Mouse (Mus musculus): ENCODE data around the gene Hyou1.
"Not testable (repeated sequence)": the region's sequence is repeated elsewhere in the genome, so short reads cannot be mapped to it uniquely, and the experiment has no call there.

The Hyou1 gene

GRCm38 (mm10) chr9:44405011-44405410, 25.7 kb downstream of the Hyou1 start:
- no peak for DNase-seq (ENCODE audit: low spot score in 2 of 2)

GRCm38 (mm10) chr9:44406906-44407751, 27.8 kb downstream of the Hyou1 start, which contains the start of the genes Rps25 and Trappc4:
Rps25 (plus strand) TSS chr9:44407139.
Trappc4 (minus strand) TSS chr9:44407600.
- peak; percentile 92 to 93 for DNase-seq (ENCODE audit: low spot score in 2 of 2)

- no peak for DNase-seq (ENCODE audit: low spot score in 2 of 2)
Observed at GRCm38 (mm10) chr9:44407752-44408097, 28.4 kb downstream of the Hyou1 start.

GRCm38 (mm10) chr9:44408693-44409092, 29.4 kb downstream of the Hyou1 start:
- not testable (repeated sequence) for DNase-seq (ENCODE audit: low spot score in 2 of 2)

GRCm38 (mm10) chr9:44410647-44411336, 31.5 kb downstream of the Hyou1 start:
- no peak for DNase-seq (ENCODE audit: low spot score in 2 of 2)

- no peak for DNase-seq (ENCODE audit: low spot score in 2 of 2)
Observed at GRCm38 (mm10) chr9:44411601-44412130, 32.4 kb downstream of the Hyou1 start.

- no peak for DNase-seq (ENCODE audit: low spot score in 2 of 2)
Observed at GRCm38 (mm10) chr9:44412306-44412705, 33.0 kb downstream of the Hyou1 start.

- DNase-seq (ENCODE audit: low spot score in 2 of 2) = no peak
Observed at GRCm38 (mm10) chr9:44412781-44413180, 33.5 kb downstream of the Hyou1 start.

- DNase-seq (ENCODE audit: low spot score in 2 of 2) = no peak
Observed at GRCm38 (mm10) chr9:44417156-44417891, 38.0 kb downstream of the Hyou1 start.

- DNase-seq (ENCODE audit: low spot score in 2 of 2) = peak; percentile 94 to 98
Observed at GRCm38 (mm10) chr9:44417892-44418363, 38.6 kb downstream of the Hyou1 start.

- DNase-seq (ENCODE audit: low spot score in 2 of 2) = no peak
Observed at GRCm38 (mm10) chr9:44418519-44419385, 39.5 kb downstream of the Hyou1 start, which contains the start of gene Ccdc84. Ccdc84 (minus strand) TSS chr9:44418569.

GRCm38 (mm10) chr9:44419730-44420129, 40.4 kb downstream of the Hyou1 start:
- DNase-seq (ENCODE audit: low spot score in 2 of 2) = not testable (repeated sequence)

GRCm38 (mm10) chr9:44420280-44420898, 41.1 kb downstream of the Hyou1 start:
- DNase-seq (ENCODE audit: low spot score in 2 of 2) = no peak

GRCm38 (mm10) chr9:44423576-44423975, 44.3 kb downstream of the Hyou1 start:
- DNase-seq (ENCODE audit: low spot score in 2 of 2) = no peak

- DNase-seq (ENCODE audit: low spot score in 2 of 2) = no peak
Observed at GRCm38 (mm10) chr9:44432577-44433185, 53.4 kb downstream of the Hyou1 start.

GRCm38 (mm10) chr9:44435747-44436146, 56.5 kb downstream of the Hyou1 start:
- peak; percentile 34 to 70 for DNase-seq (ENCODE audit: low spot score in 2 of 2)

GRCm38 (mm10) chr9:44440961-44441360, 61.7 kb downstream of the Hyou1 start, which contains the start of gene Foxr1:
Foxr1 (minus strand) TSS chr9:44441136.
- DNase-seq (ENCODE audit: low spot score in 2 of 2) = no peak

All from spleen, postnatal 4 days (tissue).